Mouse (Mus musculus) embryonic facial prominence, embryonic 10.5 days (tissue): ENCODE results near the gene Cul7. TPM values are rescaled to one million over a fixed set of nuclear protein-coding genes. Genes with fewer than 3 reads are reported as not detected.

Experiments
- DNase-seq: peaks from one replicate; pipeline ENCODE4 v3.0.0-alpha.2; 2017; ENCODE audit warnings: low spot score
- H3K27ac ChIP-seq: fragments of 300-500 bp; sonication (generic); replicated peaks from 2 replicates; pipeline ENCODE4 v1.5.1; 2016; ENCODE audit warnings: mild to moderate bottlenecking
- H3K27me3 ChIP-seq: fragments of 300-500 bp; sonication (generic); replicated peaks from 2 replicates; pipeline ENCODE4 v1.6.1; 2016; ENCODE audit warnings: low read depth, mild to moderate bottlenecking; ENCODE audit not compliant: poor library complexity, severe bottlenecking
- H3K36me3 ChIP-seq: fragments of 300-500 bp; sonication (generic); replicated peaks from 2 replicates; pipeline ENCODE4 v1.6.1; 2016; ENCODE audit warnings: mild to moderate bottlenecking, moderate library complexity
- H3K4me1 ChIP-seq: fragments of 300-500 bp; sonication (generic); 2 replicates; pipeline ENCODE4 v1.6.1; 2016
- H3K4me3 ChIP-seq: fragments of 300-500 bp; sonication (generic); 2 replicates; pipeline ENCODE4 v1.5.1; 2016; ENCODE audit warnings: mild to moderate bottlenecking, moderate library complexity
- H3K9me3 ChIP-seq: fragments of 300-500 bp; sonication (generic); 2 replicates; pipeline ENCODE4 v1.6.1; 2016; ENCODE audit warnings: mild to moderate bottlenecking
- WGBS: fragments of 180-500 bp; shearing (Covaris S2); methylation state at CpG from one replicate; pipeline ENCODE4 v1.1.7; 2016; 5-methylcytosine and 5-hydroxymethylcytosine counted together
- polyA plus RNA-seq: library from polyadenylated mRNA; unstranded; fragments of >200 nt; fragmentation: Nextera tagmentation; extraction: Ambion mirVana; gene quantifications from 2 replicates; pipeline ENCODE4 v1.2.1, GENCODE M21; 2016

The Cul7 gene
- polyA plus RNA-seq, 1 experiment from 2014 or later: 46.9 TPM

- peak overlapping the region; percentile 83 for H3K4me3 ChIP-seq
- peaks cover 58% of the 10 kb centered on the region for H3K4me1 ChIP-seq
- peaks cover 81% of the 10 kb centered on the region for H3K36me3 ChIP-seq
- H3K27me3 ChIP-seq: no peaks in the 10 kb centered on the region
- WGBS: 77% methylated on average over 20 of the region's 20 CpGs
- DNase-seq: no peak
- 0 out of 2 replicates have a peak, but pooled peaks cover 3% of the 10 kb centered on the region for H3K9me3 ChIP-seq
- peak overlapping the region; percentile 97 for H3K27ac ChIP-seq
Observed at GRCm38 (mm10) chr17:46651755-46652547, 1.8 kb downstream of the Cul7 start.

GRCm38 (mm10) chr17:46656054-46656453 lies 5.9 kb downstream of the Cul7 start:
- H3K36me3 ChIP-seq: peaks cover 98% of the 10 kb centered on the region
- no peak for DNase-seq

GRCm38 (mm10) chr17:46661351-46661750 lies 11.2 kb downstream of the Cul7 start:
- Histone ChIP-seq H3K9me3 (no peaks in the 10 kb centered on the region), H3K36me3 (peaks cover 100% of the 10 kb centered on the region), H3K27ac (no peak overlapping the region), H3K4me3 (no peak overlapping the region), H3K27me3 (no peaks in the 10 kb centered on the region), H3K4me1 (no peaks in the 10 kb centered on the region)
- WGBS: 92% methylated on average over 9 of the region's 9 CpGs
- DNase-seq: no peak

More at GRCm38 (mm10) chr17:46656054-46656453, 5.9 kb downstream of the Cul7 start:
- H3K27ac ChIP-seq: no peak overlapping the region
- 0 out of 2 replicates have a peak, but pooled peaks cover 3% of the 10 kb centered on the region for H3K9me3 ChIP-seq
- 91% methylated on average over 6 of the region's 6 CpGs for WGBS
- no peaks in the 10 kb centered on the region for H3K27me3 ChIP-seq
- peaks cover 32% of the 10 kb centered on the region for H3K4me1 ChIP-seq
- H3K4me3 ChIP-seq: no peak overlapping the region

GRCm38 (mm10) chr17:46661981-46662380 lies 11.8 kb downstream of the Cul7 start:
- Histone ChIP-seq H3K27me3 (no peaks in the 10 kb centered on the region), H3K4me3 (no peak overlapping the region), H3K36me3 (peaks cover 100% of the 10 kb centered on the region), H3K9me3 (no peaks in the 10 kb centered on the region), H3K27ac (no peak overlapping the region), H3K4me1 (no peaks in the 10 kb centered on the region)
- WGBS: 93% methylated on average over 12 of the region's 12 CpGs
- DNase-seq: no peak

- H3K27me3 ChIP-seq: no peaks in the 10 kb centered on the region
Observed at GRCm38 (mm10) chr17:46662730-46663129, 12.6 kb downstream of the Cul7 start.

GRCm38 (mm10) chr17:46667712-46668111 lies 17.6 kb downstream of the Cul7 start:
- peaks cover 92% of the 10 kb centered on the region for H3K36me3 ChIP-seq
- peaks cover 2% of the 10 kb centered on the region; the same call in 1 of the 2 replicates for H3K4me1 ChIP-seq
- WGBS: 93% methylated on average over 16 of the region's 16 CpGs
- peaks cover 5% of the 10 kb centered on the region; the same call in 1 of the 2 replicates for H3K9me3 ChIP-seq
- no peak for DNase-seq
- no peak overlapping the region for H3K27ac ChIP-seq
- H3K27me3 ChIP-seq: no peaks in the 10 kb centered on the region
- H3K4me3 ChIP-seq: no peak overlapping the region

More at GRCm38 (mm10) chr17:46662730-46663129, 12.6 kb downstream of the Cul7 start:
- 94% methylated on average over 5 of the region's 5 CpGs for WGBS
- Histone ChIP-seq H3K4me1 (no peaks in the 10 kb centered on the region), H3K4me3 (no peak overlapping the region), H3K9me3 (no peaks in the 10 kb centered on the region), H3K27ac (no peak overlapping the region), H3K36me3 (peaks cover 98% of the 10 kb centered on the region)
- no peak for DNase-seq

GRCm38 (mm10) chr17:46669911-46670310 lies 19.8 kb downstream of the Cul7 start:
- Histone ChIP-seq H3K27ac (no peak overlapping the region), H3K4me3 (no peak overlapping the region), H3K9me3 (peaks cover 5% of the 10 kb centered on the region; the same call in 1 of the 2 replicates), H3K27me3 (no peaks in the 10 kb centered on the region), H3K36me3 (peaks cover 79% of the 10 kb centered on the region), H3K4me1 (peaks cover 19% of the 10 kb centered on the region)
- DNase-seq: no peak
- 93% methylated on average over 10 of the region's 10 CpGs for WGBS

- peaks cover 81% of the 10 kb centered on the region for H3K36me3 ChIP-seq
- peaks cover 5% of the 10 kb centered on the region; the same call in 1 of the 2 replicates for H3K9me3 ChIP-seq
- peak; percentile 93 for DNase-seq
- peak within 1 kb of the TSS; percentile 89 for H3K27ac ChIP-seq
- 1% methylated on average over 43 of the region's 43 CpGs for WGBS
- H3K4me3 ChIP-seq: peak within 1 kb of the TSS; percentile 91
- H3K4me1 ChIP-seq: peaks cover 39% of the 10 kb centered on the region
- H3K27me3 ChIP-seq: no peaks in the 10 kb centered on the region
Observed at GRCm38 (mm10) chr17:46673850-46674529, 23.9 kb downstream of the Cul7 start, which contains the start of gene Rrp36. Gene Rrp36, minus strand, starts transcription at chr17:46674352.

- WGBS: 22% methylated on average over 15 of the region's 15 CpGs
- peaks cover 77% of the 10 kb centered on the region for H3K36me3 ChIP-seq
Observed at GRCm38 (mm10) chr17:46674530-46675283, 24.6 kb downstream of the Cul7 start.

GRCm38 (mm10) chr17:46678416-46678815 lies 28.3 kb downstream of the Cul7 start, which contains the start of gene Mea1:
Gene Mea1, plus strand, starts transcription at chr17:46678793.
- no peaks in the 10 kb centered on the region for H3K9me3 ChIP-seq
- peaks cover 55% of the 10 kb centered on the region for H3K4me1 ChIP-seq
- H3K27ac ChIP-seq: peak within 1 kb of the TSS; percentile 86
- peaks cover 56% of the 10 kb centered on the region for H3K36me3 ChIP-seq
- H3K27me3 ChIP-seq: no peaks in the 10 kb centered on the region
- WGBS: 93% methylated on average over 8 of the region's 9 CpGs
- H3K4me3 ChIP-seq: peak within 1 kb of the TSS; percentile 74
- DNase-seq: no peak

More at GRCm38 (mm10) chr17:46674530-46675283, 24.6 kb downstream of the Cul7 start:
- Histone ChIP-seq H3K4me3 (peak overlapping the region; percentile 91), H3K9me3 (peaks cover 1% of the 10 kb centered on the region; the same call in 1 of the 2 replicates), H3K27ac (peak overlapping the region; percentile 89), H3K27me3 (no peaks in the 10 kb centered on the region), H3K4me1 (peaks cover 47% of the 10 kb centered on the region)
- DNase-seq: no peak

GRCm38 (mm10) chr17:46678911-46679310 lies 28.8 kb downstream of the Cul7 start:
- Histone ChIP-seq H3K4me1 (peaks cover 53% of the 10 kb centered on the region), H3K9me3 (no peaks in the 10 kb centered on the region), H3K4me3 (peak overlapping the region; percentile 74), H3K27me3 (no peaks in the 10 kb centered on the region), H3K36me3 (peaks cover 61% of the 10 kb centered on the region), H3K27ac (peak overlapping the region; percentile 86)
- 49% methylated on average over 9 of the region's 9 CpGs for WGBS
- DNase-seq: no peak
